Mouse (Mus musculus): ENCODE measurements around the gene Lin7a.

The Lin7a gene

DNA sequence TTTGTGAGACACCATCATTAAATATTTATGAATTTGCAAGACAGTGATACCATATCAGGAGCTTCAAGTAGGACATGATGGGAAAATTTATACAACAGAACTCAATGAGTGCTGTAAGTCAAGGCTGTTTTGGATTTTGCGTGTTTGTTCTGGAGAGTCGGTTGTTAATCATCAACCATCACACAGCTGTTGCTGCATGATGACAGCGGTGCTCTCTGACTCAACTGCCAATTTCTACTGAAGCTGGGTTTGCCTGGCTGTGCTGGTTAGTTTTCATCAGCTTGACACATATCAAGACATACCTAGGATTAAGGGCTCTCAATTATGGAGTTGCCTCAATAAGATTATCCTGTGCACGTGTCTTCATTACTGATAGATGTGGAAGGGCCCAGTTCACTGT lies 41.1 kb downstream of the Lin7a start:
- Histone ChIP-seq H3K4me3 (replicated peaks; ENCODE audit: low read length) (no peak overlapping the region), H3K27me3 (ENCODE audit: insufficient read depth, low read length) (no peaks in the 10 kb centered on the region), H3K36me3 (ENCODE audit: insufficient read depth, low read length) (no peaks in the 10 kb centered on the region), H3K4me1 (replicated peaks; ENCODE audit: low read depth, low read length) (no peaks in the 10 kb centered on the region), H3K9me3 (ENCODE audit: low read length) (no peaks in the 10 kb centered on the region)
- TF ChIP-seq POU5F1 (IDR thresholded peaks at IDR 0.05; ENCODE audit: borderline replicate concordance, low read length), result no peak
- no peak for TF ChIP-seq CTCF (conservative IDR thresholded peaks at IDR 0.05; ENCODE audit: low read length)
- TF ChIP-seq NANOG (IDR thresholded peaks at IDR 0.05; ENCODE audit: borderline replicate concordance, low read length), result no peak

DNA sequence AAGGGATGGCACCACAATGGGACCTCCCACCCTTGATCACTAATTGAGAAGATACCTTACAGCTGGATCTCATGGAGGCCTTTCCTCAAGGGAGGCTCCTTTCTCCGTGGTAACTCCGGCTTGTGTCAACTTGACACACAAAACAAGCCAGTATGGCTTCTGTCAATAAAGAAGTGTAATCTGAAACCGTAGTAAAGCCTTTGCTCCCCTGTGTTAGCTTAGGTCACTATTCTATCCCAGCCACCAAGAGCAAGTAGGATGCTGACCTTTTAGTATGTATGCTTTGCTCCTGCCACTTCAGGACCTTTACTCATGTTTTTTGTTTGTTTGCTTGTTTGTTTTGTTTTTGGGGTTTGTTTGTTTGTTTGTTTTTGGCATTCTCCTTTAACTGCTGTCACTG lies 41.9 kb downstream of the Lin7a start:
- no peak for TF ChIP-seq POU5F1 (IDR thresholded peaks at IDR 0.05; ENCODE audit: borderline replicate concordance, low read length)
- no peak for TF ChIP-seq NANOG (IDR thresholded peaks at IDR 0.05; ENCODE audit: borderline replicate concordance, low read length)
- TF ChIP-seq CTCF (conservative IDR thresholded peaks at IDR 0.05; ENCODE audit: low read length), result no peak
- Histone ChIP-seq H3K27me3 (ENCODE audit: insufficient read depth, low read length) (no peaks in the 10 kb centered on the region), H3K9me3 (ENCODE audit: low read length) (no peaks in the 10 kb centered on the region), H3K4me1 (replicated peaks; ENCODE audit: low read depth, low read length) (no peaks in the 10 kb centered on the region), H3K36me3 (ENCODE audit: insufficient read depth, low read length) (no peaks in the 10 kb centered on the region), H3K4me3 (replicated peaks; ENCODE audit: low read length) (no peak overlapping the region)

DNA sequence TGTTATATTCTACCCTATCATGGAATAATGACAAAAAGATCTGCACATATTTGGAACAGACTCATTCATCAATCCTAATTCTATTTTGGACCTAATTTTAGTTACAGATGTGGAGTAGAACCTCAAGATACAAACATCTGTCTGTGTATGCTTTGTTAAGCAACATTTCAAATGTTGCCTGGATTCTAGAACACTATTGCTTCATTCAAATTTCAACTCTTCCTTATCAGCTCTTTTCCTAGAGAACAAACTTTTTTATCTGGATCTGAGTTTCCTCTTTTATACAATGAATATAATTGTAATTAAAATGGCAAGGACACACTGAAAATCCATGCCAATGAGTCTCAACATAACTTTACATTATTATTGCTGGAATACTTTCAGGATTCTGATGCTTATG lies 43.8 kb downstream of the Lin7a start:
- Histone ChIP-seq H3K4me1 (replicated peaks; ENCODE audit: low read depth, low read length) (no peaks in the 10 kb centered on the region), H3K27me3 (ENCODE audit: insufficient read depth, low read length) (no peaks in the 10 kb centered on the region), H3K4me3 (replicated peaks; ENCODE audit: low read length) (no peak overlapping the region), H3K36me3 (ENCODE audit: insufficient read depth, low read length) (no peaks in the 10 kb centered on the region), H3K9me3 (ENCODE audit: low read length) (no peaks in the 10 kb centered on the region)
- no peak for TF ChIP-seq CTCF (conservative IDR thresholded peaks at IDR 0.05; ENCODE audit: low read length)
- TF ChIP-seq POU5F1 (IDR thresholded peaks at IDR 0.05; ENCODE audit: borderline replicate concordance, low read length), result no peak
- no peak for TF ChIP-seq NANOG (IDR thresholded peaks at IDR 0.05; ENCODE audit: borderline replicate concordance, low read length)

DNA sequence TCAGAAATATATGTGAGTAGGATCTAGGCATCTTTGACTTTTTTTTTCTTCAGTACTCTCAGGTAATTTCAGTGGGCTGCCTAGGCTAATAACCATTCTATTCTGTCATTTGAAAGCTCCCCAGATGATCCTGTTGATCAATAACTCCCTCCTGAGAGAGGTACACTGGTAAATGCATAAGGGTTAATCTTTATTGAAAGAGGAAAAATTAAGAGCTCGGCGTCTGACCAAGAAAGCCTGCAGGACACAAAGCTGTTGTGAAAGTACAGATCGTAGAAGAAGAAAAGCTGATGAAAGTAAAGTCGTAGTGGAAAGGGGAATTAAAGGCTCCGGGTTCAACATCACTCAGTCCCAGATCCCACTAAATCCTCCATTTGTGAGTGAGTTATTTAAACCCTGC lies 44.2 kb downstream of the Lin7a start:
- Histone ChIP-seq H3K4me3 (replicated peaks; ENCODE audit: low read length) (no peak overlapping the region), H3K27me3 (ENCODE audit: insufficient read depth, low read length) (no peaks in the 10 kb centered on the region), H3K9me3 (ENCODE audit: low read length) (no peaks in the 10 kb centered on the region), H3K4me1 (replicated peaks; ENCODE audit: low read depth, low read length) (no peaks in the 10 kb centered on the region), H3K36me3 (ENCODE audit: insufficient read depth, low read length) (no peaks in the 10 kb centered on the region)
- TF ChIP-seq POU5F1 (IDR thresholded peaks at IDR 0.05; ENCODE audit: borderline replicate concordance, low read length), result no peak
- TF ChIP-seq NANOG (IDR thresholded peaks at IDR 0.05; ENCODE audit: borderline replicate concordance, low read length), result no peak
- TF ChIP-seq CTCF (conservative IDR thresholded peaks at IDR 0.05; ENCODE audit: low read length), result no peak

DNA sequence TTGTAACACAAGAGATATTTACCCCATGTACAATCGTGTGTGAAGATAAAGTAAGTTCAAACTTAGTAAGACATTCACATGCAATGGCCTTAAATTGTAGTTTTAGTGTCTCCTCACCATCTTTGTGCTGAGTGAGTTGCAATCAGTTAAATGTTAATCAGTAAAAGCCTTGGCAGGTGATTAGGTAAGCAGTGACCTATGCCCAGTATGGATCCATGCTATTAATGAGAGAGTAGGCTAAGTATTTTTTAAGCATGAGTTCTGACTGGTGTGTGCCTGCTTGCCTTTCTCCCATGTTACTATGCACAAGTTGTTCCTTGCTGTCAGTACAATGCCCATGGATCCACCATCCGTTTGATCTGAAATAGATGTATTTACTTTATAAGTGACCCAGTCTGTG lies 44.6 kb downstream of the Lin7a start:
- Histone ChIP-seq H3K4me1 (replicated peaks; ENCODE audit: low read depth, low read length) (no peaks in the 10 kb centered on the region), H3K36me3 (ENCODE audit: insufficient read depth, low read length) (no peaks in the 10 kb centered on the region), H3K4me3 (replicated peaks; ENCODE audit: low read length) (no peak overlapping the region), H3K9me3 (ENCODE audit: low read length) (no peaks in the 10 kb centered on the region), H3K27me3 (ENCODE audit: insufficient read depth, low read length) (no peaks in the 10 kb centered on the region)
- TF ChIP-seq POU5F1 (IDR thresholded peaks at IDR 0.05; ENCODE audit: borderline replicate concordance, low read length) (no peak), CTCF (conservative IDR thresholded peaks at IDR 0.05; ENCODE audit: low read length) (no peak), NANOG (IDR thresholded peaks at IDR 0.05; ENCODE audit: borderline replicate concordance, low read length) (no peak)

DNA sequence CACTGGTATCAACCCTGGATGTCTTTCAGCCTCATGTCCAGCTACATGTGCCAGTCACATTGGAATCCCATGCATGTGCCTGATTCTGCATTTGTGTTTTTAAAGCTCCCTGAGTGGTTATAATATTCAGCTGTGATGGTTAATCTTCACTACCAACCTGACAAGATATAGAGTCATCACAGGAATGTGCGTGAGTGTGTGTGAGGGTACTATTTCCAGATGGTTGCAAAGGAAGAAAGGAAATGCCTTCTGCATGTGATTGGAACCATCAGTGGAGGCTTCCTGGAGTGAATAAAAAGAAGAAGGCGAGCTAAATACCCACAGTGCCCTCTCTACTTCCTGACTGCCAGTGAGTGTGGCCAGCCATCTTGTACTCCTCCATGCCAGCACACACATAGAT lies 48.2 kb downstream of the Lin7a start:
- Histone ChIP-seq H3K27me3 (ENCODE audit: insufficient read depth, low read length) (no peaks in the 10 kb centered on the region), H3K36me3 (ENCODE audit: insufficient read depth, low read length) (no peaks in the 10 kb centered on the region), H3K9me3 (ENCODE audit: low read length) (no peaks in the 10 kb centered on the region), H3K4me3 (replicated peaks; ENCODE audit: low read length) (no peak overlapping the region), H3K4me1 (replicated peaks; ENCODE audit: low read depth, low read length) (no peaks in the 10 kb centered on the region)
- no peak for TF ChIP-seq POU5F1 (IDR thresholded peaks at IDR 0.05; ENCODE audit: borderline replicate concordance, low read length)
- no peak for TF ChIP-seq CTCF (conservative IDR thresholded peaks at IDR 0.05; ENCODE audit: low read length)
- TF ChIP-seq NANOG (IDR thresholded peaks at IDR 0.05; ENCODE audit: borderline replicate concordance, low read length), result no peak

DNA sequence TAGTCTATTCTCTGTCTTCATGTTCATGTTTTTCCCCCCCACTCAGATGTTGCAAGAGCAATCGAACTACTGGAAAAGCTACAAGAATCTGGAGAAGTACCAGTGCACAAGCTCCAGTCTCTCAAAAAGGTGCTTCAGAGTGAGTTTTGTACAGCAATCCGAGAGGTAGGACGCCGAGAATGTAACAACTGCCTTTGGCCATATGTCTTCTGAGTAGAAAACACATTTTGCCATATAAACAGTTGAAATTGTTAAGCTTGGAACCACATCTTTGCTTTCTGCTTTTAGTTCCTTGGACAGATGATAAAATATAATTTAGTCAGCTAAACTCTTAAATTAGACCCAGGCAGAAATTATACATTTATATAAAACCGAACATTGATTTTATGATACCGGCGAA lies 52.4 kb downstream of the Lin7a start:
- Histone ChIP-seq H3K4me1 (replicated peaks; ENCODE audit: low read depth, low read length) (no peaks in the 10 kb centered on the region), H3K4me3 (replicated peaks; ENCODE audit: low read length) (no peak overlapping the region), H3K27me3 (ENCODE audit: insufficient read depth, low read length) (no peaks in the 10 kb centered on the region), H3K9me3 (ENCODE audit: low read length) (no peaks in the 10 kb centered on the region), H3K36me3 (ENCODE audit: insufficient read depth, low read length) (no peaks in the 10 kb centered on the region)
- TF ChIP-seq POU5F1 (IDR thresholded peaks at IDR 0.05; ENCODE audit: borderline replicate concordance, low read length) (no peak), NANOG (IDR thresholded peaks at IDR 0.05; ENCODE audit: borderline replicate concordance, low read length) (no peak), CTCF (conservative IDR thresholded peaks at IDR 0.05; ENCODE audit: low read length) (no peak)

DNA sequence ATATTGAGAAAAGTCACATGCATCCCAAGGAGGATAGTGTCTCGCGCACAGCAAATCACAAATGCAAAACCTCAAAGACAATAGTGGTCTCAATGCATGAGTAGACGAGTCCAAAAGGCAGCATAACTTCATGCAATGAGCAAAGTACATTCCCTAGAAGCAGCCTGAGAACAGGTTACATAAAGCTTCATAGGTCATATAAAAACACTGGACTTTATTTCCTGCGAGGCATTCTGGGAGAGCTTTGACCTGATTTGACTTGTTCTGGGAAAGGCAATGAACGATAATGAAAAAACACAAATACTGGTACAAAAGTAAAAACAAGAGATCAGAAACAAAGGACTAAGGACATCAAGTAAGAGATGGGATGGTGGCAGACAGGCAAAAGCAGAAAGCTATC lies 54.1 kb downstream of the Lin7a start:
- H3K27me3 ChIP-seq (ENCODE audit: insufficient read depth, low read length), result no peaks in the 10 kb centered on the region
- H3K9me3 ChIP-seq (ENCODE audit: low read length), result no peaks in the 10 kb centered on the region
- H3K4me3 ChIP-seq (replicated peaks; ENCODE audit: low read length), result no peak overlapping the region
- H3K4me1 ChIP-seq (replicated peaks; ENCODE audit: low read depth, low read length), result no peaks in the 10 kb centered on the region
- no peaks in the 10 kb centered on the region for H3K36me3 ChIP-seq (ENCODE audit: insufficient read depth, low read length)
- TF ChIP-seq NANOG (IDR thresholded peaks at IDR 0.05; ENCODE audit: borderline replicate concordance, low read length) (no peak), CTCF (conservative IDR thresholded peaks at IDR 0.05; ENCODE audit: low read length) (no peak), POU5F1 (IDR thresholded peaks at IDR 0.05; ENCODE audit: borderline replicate concordance, low read length) (no peak)

DNA sequence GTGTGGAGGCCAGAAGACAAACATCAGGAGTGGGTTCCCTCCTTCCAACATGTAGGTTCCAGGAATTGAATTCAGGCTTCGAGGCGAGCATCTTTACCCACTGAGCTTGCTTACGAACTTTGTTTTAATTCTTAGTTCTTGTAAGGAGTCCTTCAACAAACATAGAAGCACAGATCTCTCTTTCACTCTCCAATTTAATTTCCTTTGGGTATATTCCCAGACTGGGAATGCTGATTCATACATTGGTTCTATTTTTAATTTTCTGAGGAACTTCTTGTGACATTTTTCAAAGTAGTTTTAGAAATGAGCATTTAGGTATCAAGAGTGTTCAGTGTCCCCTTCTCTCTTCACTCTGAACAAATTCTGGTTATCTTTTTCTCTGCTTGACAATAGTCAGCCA lies 68.0 kb downstream of the Lin7a start:
- no peaks in the 10 kb centered on the region for H3K36me3 ChIP-seq (ENCODE audit: insufficient read depth, low read length)
- H3K9me3 ChIP-seq (ENCODE audit: low read length), result no peaks in the 10 kb centered on the region
- no peaks in the 10 kb centered on the region for H3K4me1 ChIP-seq (replicated peaks; ENCODE audit: low read depth, low read length)
- H3K4me3 ChIP-seq (replicated peaks; ENCODE audit: low read length), result no peak overlapping the region
- TF ChIP-seq POU5F1 (IDR thresholded peaks at IDR 0.05; ENCODE audit: borderline replicate concordance, low read length) (no peak), NANOG (IDR thresholded peaks at IDR 0.05; ENCODE audit: borderline replicate concordance, low read length) (no peak), CTCF (conservative IDR thresholded peaks at IDR 0.05; ENCODE audit: low read length) (no peak)
- no peaks in the 10 kb centered on the region for H3K27me3 ChIP-seq (ENCODE audit: insufficient read depth, low read length)
